Mouse (Mus musculus): ENCODE measurements around the gene Enthd1.

Enthd1 gene

DNA sequence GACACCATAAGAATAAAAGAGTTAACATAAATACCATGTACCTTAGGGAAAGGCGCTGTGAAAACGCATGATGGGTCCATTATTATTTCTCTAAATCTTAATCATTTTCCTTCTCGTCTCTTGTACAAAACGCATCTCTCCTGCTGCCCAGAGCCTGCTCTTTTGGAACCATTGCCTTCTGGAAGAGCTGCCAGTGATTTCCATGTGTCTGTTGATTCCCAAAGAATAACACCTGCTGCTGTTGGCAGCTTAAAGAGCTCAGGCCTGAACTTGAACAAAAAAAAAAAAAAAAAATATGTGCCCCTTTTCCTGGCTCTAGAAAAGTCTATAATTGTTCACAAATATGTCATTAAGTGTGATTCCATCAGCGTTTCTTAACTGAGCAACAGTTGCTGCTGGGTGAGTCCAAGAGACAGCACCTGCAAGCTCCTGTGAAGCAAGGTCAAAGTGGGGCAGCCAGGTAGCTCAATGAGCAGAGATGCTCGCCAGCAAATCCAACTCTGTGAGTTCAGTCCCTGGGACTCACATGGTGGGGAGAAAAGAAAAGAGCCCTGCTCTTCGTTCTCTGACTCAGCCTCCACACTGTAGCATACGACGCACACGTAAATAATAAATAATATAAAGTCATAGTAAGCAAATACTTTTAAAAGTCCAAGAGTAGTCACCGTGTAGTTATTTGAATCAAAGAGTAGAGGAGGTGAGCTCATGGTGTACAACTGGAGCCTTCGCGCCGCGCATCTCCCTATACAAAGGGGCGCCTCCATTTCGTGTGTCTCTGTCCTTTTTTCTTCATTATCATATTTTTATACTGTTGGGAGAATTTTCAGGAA, 9.5 kb upstream of the Enthd1 start:
- DNase-seq (ENCODE audit: low spot score) = no peak

DNA sequence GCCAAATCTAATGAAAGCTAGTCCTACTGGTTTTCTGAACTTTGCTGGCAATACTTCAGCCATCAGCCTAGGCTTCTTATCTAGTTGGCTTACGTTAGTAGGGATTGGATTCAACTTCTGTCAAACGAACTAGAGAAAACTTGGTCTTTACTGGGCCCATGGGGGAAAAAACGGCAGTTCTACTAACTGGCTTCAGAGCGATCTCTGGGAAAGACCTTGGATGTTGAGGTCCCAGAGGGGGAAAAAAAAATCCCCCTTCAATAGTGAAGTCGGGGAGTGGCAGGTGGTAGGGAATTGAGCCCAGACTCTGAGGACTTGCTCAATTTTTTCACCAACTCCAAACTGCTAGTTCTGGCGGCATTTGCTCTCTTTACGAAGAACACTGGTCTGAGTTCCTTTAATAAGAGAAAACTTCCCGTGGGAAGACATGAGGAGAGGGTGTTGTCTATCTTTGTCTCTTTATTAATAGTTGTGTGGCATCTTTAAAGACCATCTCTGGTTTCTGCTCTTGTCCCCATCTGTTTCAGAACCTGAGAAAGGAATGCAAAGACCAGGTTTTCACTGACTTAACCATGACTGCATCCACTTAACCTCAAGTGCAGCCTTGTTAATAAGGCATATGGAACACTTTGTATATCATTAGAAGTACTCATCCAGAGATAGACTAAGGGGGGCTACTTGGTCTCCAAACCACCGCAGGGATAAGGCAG, 8.0 kb upstream of the Enthd1 start:
- no peak for DNase-seq (ENCODE audit: low spot score)

DNA sequence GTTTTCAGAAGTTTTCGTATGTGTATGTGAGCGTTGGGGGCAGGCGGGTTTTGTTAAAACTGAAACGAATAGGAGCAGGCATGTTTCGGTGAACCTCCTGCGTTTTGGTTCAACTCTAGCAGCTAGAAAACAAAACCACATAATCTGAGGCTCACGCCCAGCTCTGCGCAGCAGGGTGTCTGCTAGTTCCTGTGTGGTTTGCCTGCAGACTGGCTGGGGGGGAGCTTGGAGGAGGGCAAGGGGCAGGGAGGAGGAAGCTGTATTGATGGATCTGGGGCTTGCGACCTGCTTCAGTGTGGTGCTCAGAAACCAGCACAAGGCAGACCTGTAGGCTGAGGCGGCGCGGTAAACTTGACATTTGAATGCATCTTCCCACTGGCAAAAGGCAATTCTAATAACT, 7.3 kb upstream of the Enthd1 start, which contains the start of gene Grap2:
Grap2 (plus strand) TSS at position 304 of the 400 bp plus-strand sequence.
- DNase-seq (ENCODE audit: low spot score) = no peak

GRCm38 (mm10) chr15:80571611-80572010, 6.7 kb upstream of the Enthd1 start:
- no peak for DNase-seq (ENCODE audit: low spot score)

GRCm38 (mm10) chr15:80570226-80570625, 5.3 kb upstream of the Enthd1 start:
- no peak for DNase-seq (ENCODE audit: low spot score)

DNA sequence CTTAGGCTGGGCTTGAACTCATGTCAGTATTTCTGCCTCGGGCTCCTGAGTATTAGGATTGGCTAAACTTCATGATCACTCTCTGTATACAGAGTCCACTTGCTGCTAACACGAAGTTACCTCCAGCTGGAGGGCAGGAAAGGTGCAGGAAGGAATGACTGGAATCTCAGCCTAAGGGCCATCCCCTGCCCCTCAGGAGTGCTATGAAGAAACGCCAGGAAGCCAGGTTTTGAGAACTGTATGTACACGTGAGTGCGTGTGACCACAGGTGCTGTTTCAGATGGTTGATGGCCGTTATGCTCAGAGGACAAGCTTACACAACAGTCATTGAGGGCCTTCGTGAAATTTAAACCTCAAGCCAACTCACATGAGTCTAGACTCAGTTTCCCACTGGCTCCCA, 4.2 kb upstream of the Enthd1 start:
- no peak for DNase-seq (ENCODE audit: low spot score)

- DNase-seq (ENCODE audit: low spot score) = no peak
These were observed 2.8 kb upstream of the Enthd1 start for GRCm38 (mm10) chr15:80567731-80568130.

GRCm38 (mm10) chr15:80567139-80567538, 2.2 kb upstream of the Enthd1 start:
- DNase-seq (ENCODE audit: low spot score) = no peak

DNA sequence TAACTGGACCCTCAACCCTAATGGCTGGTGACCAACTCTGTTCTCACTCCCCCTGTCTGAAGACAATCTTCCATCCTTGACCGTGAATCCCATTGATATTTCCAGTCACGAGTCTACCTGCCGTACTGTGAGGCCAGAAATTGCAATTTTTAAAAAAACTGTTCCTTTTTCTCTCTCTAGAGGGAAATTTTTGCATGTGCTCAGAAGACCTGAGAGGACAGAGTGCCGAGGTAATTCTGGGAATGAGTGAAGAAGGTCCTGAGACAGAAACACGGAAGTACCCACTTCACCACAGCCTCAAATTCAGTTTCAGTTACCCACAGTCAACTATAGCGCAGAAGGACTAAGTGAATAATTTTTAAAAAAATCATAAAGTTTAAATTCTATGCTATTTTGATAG, 1.7 kb upstream of the Enthd1 start:
- DNase-seq (ENCODE audit: low spot score) = no peak

- DNase-seq (ENCODE audit: low spot score) = no peak
These were observed 1.2 kb downstream of the Enthd1 start for GRCm38 (mm10) chr15:80563634-80564208.

DNA sequence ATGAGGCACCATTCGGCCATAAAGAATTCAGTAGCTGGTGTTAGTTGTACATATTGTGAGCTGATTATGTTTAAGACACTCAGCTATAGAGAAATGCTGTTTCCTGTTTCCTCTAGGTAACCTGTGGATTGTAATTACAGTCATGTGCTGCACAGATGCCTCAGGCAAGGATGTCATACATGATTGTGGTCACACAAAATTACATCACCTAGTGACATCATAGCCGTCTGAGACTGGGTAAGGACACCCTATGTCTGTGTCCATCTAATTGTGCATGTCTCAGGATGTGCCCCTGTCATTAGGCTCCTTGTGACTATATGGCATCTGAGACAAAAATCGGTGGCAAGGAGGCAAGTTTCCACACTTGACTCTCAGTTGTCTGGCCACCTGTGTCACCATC, 2.5 kb downstream of the Enthd1 start:
- DNase-seq (ENCODE audit: low spot score) = no peak

DNA sequence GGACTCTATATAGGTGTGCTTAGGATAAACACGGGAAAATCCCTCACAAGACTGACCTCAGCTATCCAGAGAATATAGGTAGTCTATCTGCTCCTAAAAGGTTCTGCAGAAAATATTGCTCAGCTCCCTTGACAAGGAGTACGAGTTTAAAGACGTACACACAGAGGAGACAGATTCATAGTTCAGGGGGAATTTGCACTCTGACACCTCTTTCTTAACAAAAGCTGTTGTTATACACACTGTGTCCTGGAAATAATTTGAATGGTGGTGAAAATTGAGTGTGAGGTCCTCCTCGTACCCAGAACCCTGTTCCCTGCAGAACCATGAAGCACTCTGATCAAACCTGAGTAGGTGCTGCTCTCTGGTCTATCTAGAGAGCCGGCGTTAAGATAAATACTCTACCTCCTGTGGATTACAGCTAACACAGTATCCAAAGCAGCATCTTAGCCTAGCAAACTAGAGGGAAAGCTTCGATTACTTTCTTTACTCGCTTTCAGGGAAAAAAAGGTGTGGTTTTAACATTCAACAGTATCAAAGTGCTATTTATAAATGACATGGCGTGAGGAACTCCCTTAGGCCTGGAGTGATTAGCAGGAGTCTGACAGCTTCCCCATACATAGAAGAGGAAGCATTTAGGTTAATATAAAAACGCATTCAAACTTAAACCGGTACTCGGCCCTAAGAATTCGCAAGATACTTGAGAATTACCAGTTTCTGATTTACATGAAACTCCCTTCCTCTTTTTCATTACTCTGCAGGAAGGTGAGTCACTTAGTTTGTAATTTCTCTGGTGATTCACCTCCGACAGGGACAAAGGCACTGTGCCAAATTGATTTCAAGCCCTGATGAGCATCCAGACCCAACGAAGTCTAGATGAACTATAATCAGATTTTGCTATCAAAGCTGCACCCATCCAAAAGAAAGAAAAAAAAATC, 4.0 kb downstream of the Enthd1 start:
- DNase-seq (ENCODE audit: low spot score) = no peak

GRCm38 (mm10) chr15:80559978-80560377, 5.0 kb downstream of the Enthd1 start:
- DNase-seq (ENCODE audit: low spot score) = no peak

GRCm38 (mm10) chr15:80559534-80559933, 5.4 kb downstream of the Enthd1 start:
- DNase-seq (ENCODE audit: low spot score) = no peak

- no peak for DNase-seq (ENCODE audit: low spot score)
These were observed 7.2 kb downstream of the Enthd1 start for GRCm38 (mm10) chr15:80557745-80558144.

GRCm38 (mm10) chr15:80556021-80556420, 8.9 kb downstream of the Enthd1 start:
- no peak for DNase-seq (ENCODE audit: low spot score)

DNA sequence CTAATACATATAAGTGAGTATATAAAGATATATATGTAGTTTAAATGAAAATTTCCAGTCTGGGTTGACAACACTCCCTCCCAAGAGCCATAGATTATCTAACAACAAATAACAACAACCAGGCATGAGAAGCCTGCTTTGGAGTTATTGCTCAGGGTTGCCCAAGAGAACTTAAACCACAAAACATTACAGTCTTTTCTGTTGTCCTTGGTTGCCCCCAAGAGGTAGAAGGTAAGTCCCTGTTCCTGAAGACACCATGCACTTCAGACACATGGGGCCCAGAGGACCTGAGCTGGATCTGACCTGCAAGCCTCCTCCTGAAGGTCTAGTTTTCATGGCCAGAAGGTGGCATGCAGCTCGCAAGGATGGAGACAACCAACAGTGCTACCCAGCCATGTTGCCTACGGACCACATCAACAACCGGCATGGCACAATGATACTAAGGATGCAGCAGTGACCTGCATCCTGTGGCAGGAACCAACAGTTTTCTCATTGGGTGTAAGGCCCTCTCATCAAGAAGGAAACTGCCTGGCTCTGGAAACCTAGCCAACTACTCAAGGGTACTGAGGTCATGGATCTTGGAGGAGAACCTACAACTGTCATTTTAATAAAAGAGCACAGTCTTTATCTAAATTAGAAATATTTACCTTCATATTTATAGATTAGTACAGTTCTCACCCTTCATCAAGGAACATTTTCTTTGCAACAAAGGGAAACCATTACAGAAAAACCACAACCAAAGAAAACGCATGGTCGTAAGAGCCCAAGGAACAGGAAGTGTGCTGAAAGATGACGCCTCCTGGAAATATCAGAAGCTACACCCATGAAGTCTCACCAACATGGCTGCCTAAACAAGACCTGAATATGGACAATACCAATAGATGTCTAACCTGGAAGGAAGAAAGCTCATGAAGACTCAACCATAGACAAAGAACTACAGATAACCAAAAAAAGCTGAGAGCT, 9.8 kb downstream of the Enthd1 start:
- DNase-seq (ENCODE audit: low spot score) = no peak

- DNase-seq (ENCODE audit: low spot score) = no peak
These were observed 19.5 kb downstream of the Enthd1 start for GRCm38 (mm10) chr15:80545430-80545829.

GRCm38 (mm10) chr15:80544115-80544514, 20.8 kb downstream of the Enthd1 start:
- DNase-seq (ENCODE audit: low spot score) = no peak

DNA sequence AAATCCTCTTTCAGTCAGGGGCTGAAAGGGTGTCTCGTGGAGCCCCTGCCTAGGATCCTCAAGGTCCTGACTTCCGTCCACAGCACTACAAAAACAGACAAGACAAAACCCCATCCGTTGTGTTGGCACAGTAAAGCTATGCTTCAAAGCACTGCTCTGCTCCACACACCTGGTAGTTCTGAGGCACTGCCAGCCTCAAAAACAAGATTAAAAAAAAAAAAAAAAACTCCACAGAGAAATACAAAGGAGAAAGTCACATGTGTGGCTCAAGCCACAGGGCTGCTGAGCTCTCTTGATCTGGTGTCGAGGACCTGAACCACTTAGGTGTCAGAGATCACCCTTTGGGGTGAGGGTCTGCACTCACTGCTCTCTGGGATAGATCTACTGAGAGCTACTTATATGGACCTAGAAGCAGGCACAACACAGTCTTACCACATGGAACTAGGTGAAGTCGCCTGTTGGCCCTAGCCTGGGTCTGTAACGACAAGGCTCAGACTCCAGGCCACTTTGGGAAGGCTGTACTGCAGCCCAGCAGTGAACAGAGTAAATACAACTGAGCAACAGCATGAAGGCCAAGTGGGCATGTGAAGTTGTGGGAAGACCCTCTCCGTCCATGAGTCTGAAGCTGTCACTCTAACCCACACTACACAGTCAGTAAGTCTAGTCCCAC, 26.1 kb downstream of the Enthd1 start:
- DNase-seq (ENCODE audit: low spot score) = no peak

Measured in layer of hippocampus, adult 9-10 months (tissue).